Mouse (Mus musculus) layer of hippocampus, adult 18-20 months (tissue): ENCODE measurements at regions not wholly inside any gene's neighbourhood (a gene's known extent, or its start where the extent isn't known, plus 50 kb on each side); places are given as distances from the start of the nearest gene placed in this dataset.
A peak's percentile ranks its signal among the peaks of the same experiment; 100 is the strongest.

ENCODE experiments used
- DNase-seq, 2 experiments: peaks; one replicate each; pipeline ENCODE4 v3.0.0; 2022; ENCODE audit warnings: low spot score in 2 of 2

DNA sequence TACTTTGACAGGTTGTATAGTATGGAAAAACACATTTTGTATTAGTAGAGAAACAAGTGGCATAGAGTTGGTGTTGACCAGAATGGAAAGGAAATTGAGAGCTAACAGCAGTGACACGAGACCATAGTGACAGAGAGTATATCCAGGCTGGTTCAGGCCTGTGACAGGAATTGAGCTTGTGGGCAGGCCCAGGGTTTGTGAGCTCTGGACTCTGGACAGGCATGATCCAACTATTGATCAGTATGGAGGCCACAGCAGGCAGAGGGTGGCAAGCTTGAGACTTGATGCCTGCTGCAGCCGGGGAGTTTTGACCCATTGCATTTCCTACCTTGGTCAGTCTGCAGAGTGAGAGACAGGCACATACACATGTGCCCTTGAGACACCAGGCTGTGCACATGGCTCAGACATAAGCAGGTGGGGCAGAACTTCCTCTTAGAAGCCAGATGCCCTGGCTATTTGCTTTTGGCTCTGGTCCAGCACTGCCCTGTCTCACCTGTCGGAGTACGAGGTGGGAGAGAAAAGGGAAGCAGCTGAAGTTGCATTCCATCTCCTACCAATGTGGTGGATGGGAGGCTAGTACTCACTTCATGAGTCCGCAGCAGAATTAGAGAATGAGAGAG, 1006.2 kb upstream of the Cdh20 start:
- no peak for DNase-seq

DNA sequence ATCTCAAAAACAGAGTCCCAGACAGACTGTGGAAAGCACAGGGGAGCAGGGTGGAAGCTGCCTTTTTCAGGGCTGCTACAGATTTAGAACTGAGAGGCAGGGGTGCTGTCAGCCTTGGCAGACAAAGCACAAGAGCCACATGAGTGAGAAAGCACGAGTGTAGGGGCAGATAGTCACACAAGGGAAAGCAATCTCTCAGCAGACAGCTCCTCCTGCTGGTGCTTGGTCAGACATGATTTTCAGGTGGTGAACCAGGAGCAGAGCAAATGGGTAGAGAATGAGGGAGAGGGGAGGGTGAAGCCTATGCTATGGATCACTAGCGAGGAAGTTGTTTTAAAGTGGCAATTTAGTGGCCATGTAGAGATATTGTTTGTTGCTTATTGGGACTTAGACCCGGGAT, 1005.6 kb upstream of the Cdh20 start:
- DNase-seq, result peak in 1 of 2 experiments; percentile 7

DNA sequence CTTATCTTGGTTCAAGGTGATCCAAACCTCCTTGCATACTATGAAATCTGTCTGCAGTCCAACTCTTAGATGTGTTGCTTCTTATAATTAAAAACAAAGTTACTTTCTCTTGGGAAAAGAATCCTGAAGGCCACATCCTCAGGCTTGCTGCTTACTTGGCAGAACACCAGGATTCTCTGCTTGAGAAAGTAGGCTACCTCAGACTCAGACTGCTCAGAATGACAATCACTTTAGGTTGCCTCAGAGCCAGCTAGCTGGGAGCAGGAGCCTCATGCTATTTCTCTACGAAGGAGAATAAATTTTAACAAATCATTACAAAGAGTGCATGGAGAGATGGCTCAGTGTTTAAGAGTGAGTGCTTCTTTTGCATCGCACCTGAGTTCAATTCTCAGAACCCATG, 1001.0 kb upstream of the Cdh20 start:
- DNase-seq, result peak in 1 of 2 experiments; percentile 7

DNA sequence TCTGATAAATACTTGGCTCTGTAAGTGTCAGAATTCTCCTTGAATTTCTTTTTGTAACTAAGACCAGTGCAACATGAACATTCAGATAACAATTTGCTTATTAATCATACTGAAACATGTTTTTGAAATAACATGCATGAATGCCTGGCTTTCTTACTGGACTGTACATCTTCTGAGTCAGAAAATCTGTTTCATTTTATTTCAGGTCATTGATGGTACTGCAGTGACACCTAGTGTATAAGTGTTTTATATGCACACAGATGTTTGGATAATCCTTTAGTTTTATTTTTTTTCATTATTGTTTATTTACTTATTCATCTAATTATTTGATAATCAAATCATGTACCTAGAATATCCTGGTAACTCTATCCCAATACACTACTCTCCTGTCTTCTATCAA, 983.6 kb upstream of the Cdh20 start:
- DNase-seq, result no peak

DNA sequence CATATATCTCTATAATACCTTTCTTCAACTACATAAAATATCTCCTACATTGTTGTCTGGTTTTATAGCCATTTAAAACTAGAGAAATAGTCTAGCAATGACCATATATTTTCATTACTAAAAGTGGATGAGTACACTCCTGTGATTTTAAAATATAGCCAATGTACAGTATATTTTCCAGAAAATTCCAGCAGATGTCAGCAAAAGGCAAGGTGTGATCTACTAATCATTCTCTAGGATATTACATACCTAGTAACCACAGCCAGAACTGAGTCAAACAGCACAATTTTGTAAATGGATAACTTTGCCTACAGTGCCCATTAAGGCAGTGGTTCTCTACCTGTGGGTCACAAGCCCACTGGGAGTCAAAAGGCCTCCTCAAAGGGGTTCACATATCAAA, 972.0 kb upstream of the Cdh20 start:
- DNase-seq, result no peak

DNA sequence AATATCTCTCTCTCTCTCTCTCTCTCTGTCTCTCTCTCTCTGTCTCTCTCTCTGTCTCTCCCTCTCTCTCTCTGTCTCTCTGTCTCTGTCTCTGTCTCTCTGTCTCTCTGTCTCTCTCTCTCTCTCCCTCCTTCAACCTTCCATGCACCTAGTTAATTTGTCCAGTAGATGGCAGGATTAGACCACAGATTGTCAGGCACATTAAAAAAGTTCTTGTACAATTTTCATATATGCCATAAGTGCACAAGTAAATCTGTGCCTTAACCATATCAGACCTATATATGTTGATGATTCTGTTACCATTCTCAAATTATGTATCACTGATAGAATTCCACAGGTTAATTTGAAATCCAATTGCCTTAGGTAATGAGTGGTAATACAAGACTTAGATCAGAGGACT, 969.0 kb upstream of the Cdh20 start:
- peak in 1 of 2 experiments; percentile 37 for DNase-seq

DNA sequence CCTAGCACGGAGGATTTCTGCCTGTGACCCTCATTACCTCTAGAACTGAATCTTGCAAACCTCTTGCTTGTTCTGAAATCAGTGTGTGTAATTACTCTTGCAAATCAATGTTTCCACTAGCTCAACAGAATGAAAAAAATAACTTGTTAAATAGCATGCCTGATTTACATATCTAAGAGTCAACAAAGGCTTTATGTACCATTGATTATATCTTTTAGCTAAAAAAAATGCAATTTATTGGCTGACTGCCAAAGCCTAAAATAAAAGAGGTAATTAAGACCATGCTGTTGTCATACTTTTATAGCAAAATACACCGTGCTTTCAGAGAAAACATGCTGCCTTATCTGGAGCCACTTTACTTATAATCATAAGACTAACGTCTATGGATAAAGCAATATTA, 950.4 kb upstream of the Cdh20 start:
- DNase-seq, result no peak
